Mouse (Mus musculus): Measurements from ENCODE around the gene Exoc6.
A peak's percentile ranks its signal among the peaks of the same experiment; 100 is the strongest.
"Not testable (repeated sequence)": the region's sequence is repeated elsewhere in the genome, so short reads cannot be mapped to it uniquely, and the experiment has no call there.

Exoc6 gene

DNA sequence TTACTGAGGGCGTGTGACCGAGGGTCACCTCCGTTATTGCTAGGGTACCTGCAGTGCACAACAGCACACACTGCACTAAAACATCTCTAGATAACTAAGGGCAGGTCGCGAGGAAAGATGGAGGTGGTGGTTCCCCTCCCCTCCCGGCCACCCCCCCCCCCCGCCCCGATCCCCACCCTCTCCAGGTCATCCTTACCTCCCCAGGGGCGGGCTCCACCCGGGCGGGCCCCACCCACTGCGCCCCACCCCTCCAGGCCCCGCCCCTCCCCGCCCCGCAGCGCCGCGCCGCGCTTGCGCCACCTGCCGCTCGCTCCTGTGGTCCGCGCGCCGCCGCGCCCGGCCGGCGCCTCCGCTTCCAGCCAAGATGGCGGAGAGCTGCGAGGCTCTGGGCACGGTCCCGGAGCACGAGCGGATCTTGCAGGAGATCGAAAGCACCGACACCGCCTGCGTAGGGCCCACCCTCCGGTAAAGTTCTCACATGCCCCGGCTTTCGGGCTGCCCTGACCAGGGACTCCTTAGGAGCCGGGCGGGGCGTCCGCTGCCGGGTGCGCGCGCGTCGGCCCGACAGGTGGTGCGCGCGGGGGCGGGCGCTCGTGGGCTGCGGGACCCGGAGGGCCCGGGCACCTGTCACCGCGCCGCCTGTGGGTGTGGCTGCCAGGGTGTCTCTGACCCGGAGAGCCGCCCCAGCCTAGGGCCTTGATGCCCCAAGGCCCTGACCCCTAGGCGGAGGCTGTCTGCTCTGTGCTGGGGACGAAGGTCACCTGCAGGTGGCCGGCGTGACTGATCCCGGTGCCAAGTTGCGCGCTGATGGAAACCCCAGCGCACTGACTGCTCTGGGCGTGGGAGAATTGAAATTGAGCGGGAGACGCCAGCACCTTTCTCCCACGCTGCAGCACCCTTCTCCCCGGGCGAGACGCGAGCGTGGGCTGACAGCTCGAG, at the start of gene Exoc6:
Gene Exoc6, plus strand, starts transcription at position 318 of the 939 bp plus-strand sequence.
- DNase-seq (ENCODE audit: low read depth), result peak; percentile 89

DNA sequence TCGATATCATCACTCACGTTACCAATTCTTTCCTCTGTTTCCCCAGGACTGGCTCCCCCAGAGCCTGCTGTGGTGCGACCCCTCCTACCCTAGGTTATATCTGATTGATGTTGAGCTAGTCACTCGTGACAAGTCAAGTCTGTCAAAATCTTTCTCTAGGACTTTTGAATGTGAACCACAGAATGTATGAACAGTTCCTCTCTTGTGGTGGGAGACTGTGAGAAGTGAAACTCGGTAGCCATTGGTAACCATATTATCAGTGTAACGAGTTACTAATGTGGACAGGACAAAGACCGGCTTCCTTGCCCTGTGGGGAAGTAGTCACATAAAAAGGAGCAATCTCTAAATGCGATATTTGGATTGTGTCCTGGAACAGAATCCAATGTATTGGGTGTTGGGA, 47.2 kb upstream of the Exoc6 start:
- no peak for DNase-seq (ENCODE audit: low read depth)

DNA sequence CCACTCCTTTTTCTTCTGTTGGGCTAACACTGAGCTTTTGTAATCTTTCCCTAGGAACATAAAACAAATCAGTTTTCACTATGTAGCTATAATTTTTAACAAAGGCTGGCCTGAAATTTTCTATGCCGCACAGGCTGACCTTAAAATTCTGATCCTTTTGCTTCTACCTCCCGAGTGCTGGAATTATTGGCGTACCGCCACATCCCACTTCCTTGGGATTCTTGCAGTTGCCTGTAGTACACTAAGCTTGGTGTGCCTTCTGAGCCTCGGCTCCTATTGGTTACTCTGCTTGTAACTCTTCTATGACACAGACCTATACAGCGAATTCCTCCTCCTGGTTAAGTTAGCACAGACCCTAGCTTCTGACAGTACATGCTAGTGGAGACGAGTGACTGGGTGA, 44.2 kb upstream of the Exoc6 start:
- DNase-seq (ENCODE audit: low read depth), result no peak

DNA sequence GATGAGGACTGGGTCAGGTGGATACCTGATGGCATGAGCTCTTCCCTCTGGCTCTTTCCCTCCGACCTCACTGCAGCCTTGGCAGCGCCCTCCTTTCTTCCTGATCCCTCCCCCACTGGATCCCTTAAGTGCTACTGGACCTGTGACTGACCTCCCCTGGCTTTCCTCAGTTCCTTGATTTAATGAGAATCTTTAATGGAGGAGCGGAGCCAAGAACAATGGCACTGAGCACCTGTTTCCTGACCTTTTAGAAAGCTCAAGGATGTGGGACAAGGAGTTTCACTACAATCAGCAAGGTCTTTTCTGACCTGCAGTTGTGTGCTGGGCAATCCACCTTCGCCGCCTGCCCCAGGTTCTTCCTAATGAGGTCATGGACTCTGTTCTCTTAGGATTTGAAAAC, 43.6 kb upstream of the Exoc6 start:
- no peak for DNase-seq (ENCODE audit: low read depth)

DNA sequence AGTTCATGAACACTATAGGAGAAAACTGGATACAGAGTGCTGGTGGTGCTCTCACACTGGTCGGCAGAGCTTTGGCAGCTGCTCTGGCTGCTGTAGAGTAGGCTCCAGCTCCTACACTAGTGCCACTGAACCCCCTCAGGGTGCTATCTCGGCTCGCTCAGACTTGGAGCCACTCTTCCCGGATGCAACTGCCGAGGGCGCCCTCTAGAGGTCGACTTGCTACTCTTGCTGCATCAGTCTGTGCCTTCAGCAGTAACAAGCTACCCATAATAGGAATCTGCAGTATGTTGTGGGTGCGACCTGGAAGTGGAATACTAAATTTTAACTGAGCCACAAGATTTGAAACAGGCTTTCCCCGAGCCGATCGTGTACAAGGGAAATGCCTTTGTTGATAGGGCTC, 40.5 kb upstream of the Exoc6 start:
- DNase-seq (ENCODE audit: low read depth), result peak; percentile 83

DNA sequence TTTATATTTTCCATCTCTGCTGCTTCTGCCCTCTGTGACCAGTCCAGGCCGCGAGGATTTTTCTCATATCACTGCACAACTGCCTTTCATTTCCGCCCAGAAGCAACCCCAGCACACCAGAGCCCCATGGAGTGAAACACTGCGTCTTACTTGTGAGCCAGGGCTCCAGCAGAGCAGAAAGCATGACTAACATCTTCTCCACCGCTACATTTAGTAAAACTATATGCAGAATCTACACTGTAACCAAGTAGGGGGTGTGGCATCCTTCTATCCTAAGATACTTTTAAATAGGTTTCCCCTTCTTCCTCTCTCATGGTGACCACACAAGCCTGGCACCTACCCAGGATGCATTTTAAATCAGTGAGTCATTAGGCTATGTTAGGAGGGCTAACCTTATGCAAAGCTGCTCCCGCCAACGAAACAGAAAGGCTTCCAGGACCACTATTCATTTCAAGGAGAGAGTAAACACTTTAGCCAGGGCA, 35.4 kb upstream of the Exoc6 start:
- no peak for DNase-seq (ENCODE audit: low read depth)

DNA sequence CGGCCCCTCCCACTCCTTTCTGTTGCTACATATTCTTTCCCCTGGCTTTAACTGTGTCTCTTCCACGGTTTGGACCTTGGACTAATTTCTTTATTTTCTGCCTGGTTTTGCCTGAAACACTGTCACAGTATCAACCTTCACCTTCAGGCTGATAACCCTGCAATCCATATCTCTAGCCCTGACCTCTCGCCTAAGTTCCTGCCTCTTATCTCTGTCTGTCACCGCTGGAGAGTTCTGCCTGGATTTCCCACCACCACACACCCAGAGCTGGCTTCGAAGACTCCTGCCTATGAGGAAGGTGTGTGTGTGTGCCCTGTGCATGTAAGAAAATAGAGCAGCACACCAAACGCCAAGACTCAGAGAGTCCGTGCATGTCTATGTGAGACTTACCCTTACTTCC, 32.8 kb upstream of the Exoc6 start:
- DNase-seq (ENCODE audit: low read depth), result no peak

DNA sequence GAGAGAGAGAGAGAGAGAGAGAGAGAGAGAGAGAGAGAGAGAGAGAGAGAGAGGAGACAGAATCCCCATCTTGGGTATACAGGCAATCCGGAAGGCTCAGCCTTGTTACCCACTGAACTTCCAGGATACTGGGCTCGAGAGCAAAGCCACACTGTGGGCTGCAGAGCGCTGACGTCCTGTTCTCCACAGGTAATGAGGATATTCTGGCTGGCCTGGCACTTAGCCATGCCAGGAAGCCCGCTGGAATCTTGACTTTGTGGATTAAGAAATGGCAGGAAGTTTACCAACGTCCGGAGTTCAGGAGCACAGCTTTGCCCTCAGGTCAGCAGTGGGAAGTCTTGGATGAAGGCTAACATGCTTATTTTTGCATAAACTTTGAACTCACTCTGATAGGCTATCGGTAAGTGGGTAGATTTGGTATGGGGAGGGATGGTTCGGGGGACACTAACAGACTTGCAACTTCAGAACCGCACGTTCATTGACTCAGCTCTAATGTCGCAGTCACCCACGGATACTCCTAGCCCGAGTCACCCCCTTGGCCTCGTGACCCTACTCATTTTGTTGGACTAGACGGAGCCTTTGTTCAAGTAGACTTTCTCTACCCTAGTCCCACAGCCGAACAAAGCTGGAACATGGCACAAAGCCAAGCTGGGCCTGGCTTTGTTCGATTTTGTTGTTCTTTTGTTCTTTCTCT, 29.3 kb upstream of the Exoc6 start:
- no peak for DNase-seq (ENCODE audit: low read depth)

DNA sequence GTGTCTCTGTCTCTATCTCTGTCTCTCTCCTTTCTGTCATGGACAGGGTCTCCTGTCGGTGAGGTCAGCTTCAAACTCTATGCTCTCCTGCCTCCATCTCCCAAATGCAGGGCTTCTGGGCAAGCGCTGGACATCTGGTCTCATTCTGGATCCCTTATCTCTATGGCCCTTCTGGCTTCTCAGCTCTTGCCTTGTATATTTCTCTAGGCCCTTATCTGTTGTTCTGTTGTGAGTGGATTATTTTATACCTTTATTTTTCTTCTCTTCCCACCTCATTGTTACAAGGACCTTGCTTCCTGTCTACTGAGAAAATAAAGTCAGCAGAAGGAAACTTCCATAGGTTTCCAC, 28.8 kb upstream of the Exoc6 start:
- DNase-seq (ENCODE audit: low read depth), result no peak

DNA sequence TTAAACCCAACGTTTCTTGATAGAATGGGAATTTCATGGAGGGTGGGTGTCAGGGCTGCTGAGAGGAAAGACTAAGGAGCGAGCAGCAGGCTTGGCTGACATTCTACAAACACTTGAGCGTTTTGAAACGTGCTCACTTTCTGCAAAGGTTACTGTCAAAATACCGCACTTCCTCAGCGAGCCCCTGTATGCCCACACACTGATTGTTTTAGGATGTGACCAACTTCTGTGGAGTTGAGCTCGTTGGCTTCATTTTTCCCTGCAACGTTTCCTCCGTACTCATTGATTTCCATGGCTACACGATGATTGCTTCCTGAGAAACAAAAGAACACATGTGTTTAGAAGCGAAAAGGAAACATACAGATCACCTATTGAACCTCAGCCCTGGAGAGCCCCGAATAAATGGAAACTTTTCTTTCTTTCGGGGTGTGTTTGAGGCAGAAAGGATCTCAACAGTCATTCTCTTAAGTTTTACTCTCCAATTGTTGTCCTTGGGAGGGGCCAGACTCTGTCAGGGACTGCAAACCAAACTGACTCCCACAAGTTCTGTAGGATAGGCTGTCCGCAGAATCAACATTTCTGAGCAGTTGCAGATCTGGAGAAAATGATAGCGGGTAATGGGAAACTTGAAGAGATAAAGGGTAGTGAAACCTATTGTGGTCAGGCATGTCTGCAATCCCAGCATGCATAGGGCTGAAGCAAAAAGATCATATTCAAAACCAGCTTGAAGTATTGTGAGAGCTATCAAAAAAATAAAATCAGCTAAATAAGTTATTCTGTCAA, 26.7 kb upstream of the Exoc6 start:
- peak; percentile 67 for DNase-seq (ENCODE audit: low read depth)

DNA sequence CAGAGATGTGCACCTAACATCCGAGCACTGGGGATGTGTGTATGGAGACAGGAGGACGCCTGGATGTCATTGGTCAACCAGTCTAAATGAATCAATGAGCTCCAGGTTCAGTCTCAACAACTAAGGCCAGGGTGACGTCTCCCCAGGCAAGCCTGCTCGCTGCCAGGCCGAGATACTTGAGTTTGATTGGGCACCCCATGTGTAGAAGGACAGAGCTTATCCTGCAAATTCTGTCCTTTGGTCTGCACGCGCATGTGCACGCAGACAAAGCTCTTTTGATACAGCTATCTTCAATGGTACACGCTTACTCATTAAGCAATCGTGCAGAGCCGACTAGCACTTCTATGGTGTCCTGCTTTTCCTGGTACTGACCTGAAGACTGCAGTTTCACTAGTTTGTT, 24.3 kb upstream of the Exoc6 start:
- no peak for DNase-seq (ENCODE audit: low read depth)

DNA sequence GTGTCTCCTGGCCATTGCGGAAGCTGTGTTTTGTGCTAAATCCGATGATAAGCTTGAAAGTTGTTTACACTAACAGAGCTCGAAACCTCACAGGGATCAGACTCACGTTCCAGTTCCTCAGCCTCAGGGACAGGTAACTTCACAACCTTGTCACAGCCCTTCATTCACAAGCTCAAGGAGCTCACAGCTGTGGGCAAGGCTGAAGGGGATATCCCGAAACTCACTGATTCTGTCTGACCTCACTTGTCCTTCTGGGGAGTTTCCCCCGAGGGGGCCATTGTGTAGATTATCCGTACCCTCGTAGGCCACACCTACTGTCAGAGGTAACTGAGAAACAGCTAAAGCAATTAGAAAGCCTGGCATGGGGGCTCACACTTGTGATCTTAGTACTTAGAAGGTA, 23.4 kb upstream of the Exoc6 start:
- peak; percentile 81 for DNase-seq (ENCODE audit: low read depth)

DNA sequence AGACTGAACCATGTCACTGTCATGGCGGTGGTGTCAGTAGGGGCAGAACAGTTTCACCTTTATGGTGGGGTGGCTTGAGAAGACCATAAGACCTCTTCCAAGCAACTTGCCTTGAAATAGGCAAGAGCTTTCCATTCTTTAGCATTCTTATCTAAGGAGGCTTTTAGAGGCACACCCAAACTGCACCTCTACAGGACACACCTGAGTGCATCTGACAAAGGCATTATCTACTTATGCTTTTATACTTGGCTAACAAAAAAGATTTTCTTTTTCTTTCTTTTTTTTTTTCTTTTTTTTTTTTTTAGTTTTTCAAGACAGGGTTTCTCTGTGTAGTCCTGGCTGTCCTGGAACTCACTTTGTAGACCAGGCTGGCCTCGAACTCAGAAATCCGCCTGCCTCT, 22.5 kb upstream of the Exoc6 start:
- DNase-seq (ENCODE audit: low read depth), result not testable (repeated sequence)

DNA sequence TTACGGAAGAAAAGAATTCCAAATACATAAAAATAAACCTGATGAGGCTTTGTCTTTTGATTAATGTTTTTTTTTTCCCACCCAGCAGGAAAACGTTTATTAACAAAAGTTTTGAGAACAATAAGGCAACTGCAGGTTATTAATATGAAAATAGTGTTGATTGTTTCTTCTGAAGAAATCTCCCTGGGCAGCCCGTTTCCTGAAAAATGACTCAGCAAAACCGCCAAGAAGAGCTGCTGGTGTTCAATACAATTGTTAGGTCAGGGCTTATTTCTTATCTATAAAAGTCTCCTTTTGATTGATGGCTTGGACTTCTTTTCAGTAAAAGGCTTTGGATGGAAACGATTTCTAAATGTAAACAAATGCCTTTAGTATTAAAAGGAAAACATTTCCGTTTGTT, 21.6 kb upstream of the Exoc6 start:
- no peak for DNase-seq (ENCODE audit: low read depth)

DNA sequence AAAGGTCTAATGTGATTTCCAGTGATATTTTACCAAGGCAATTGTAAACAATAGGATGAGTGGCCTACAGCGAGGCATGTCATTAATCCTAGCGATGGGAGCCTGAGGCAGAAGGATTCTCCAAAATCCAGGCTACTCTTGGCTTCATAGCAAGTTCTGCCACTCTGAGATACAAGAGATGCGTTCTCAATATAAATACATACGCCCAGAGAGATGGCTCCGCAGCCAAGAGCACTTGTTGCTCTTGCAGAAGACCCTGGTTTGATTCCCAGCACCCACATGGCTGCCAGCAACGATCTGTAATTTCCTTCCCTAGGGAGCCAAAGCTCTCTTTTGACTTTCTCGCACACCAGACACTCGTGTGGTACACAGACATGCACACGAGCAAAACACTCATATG, 20.9 kb upstream of the Exoc6 start:
- no peak for DNase-seq (ENCODE audit: low read depth)

DNA sequence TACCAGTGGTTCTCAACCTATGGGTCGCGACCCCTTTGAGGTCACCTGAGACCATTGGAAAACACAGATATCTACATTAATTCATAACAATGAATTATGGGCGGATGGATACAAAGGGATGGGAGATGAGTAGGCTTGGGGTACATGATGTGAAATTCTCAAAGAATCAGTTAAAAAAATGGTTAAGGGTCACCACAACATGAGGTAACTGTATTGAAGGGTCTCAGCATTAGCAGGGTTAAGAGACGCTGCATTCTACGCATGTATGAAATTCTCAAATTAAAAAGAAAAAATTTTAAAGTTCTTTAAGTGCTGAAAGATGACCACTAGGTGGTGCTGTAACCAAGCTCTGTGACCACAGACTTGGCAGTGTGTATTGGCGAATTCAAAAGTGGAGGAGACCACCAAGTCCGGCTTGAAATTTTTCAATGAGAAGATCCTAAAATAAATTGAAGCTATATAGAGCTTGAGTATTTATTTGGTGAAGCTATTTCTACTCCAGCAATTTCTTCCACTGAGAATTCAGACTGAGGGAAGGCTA, 20.2 kb upstream of the Exoc6 start:
- peak; percentile 85 for DNase-seq (ENCODE audit: low read depth)

DNA sequence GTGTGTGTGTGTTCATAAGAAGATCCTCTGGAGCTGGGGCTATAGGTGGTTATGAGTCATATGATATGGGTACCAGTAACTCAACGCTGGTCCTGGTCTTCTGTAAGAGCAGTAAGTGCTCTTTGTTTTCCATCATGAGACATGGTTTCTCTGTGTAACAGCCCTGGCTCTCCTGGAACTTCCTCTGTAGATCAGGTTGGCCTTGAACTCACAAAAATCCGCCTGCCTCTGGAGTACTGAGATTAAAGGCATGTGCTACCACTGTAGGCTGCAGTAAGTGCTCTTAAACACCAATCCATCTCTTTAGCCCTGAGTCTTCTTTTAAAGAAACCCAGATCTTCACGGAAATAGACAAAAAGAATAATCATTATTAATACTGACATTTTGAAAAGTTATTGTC, 19.6 kb upstream of the Exoc6 start:
- DNase-seq (ENCODE audit: low read depth), result no peak

DNA sequence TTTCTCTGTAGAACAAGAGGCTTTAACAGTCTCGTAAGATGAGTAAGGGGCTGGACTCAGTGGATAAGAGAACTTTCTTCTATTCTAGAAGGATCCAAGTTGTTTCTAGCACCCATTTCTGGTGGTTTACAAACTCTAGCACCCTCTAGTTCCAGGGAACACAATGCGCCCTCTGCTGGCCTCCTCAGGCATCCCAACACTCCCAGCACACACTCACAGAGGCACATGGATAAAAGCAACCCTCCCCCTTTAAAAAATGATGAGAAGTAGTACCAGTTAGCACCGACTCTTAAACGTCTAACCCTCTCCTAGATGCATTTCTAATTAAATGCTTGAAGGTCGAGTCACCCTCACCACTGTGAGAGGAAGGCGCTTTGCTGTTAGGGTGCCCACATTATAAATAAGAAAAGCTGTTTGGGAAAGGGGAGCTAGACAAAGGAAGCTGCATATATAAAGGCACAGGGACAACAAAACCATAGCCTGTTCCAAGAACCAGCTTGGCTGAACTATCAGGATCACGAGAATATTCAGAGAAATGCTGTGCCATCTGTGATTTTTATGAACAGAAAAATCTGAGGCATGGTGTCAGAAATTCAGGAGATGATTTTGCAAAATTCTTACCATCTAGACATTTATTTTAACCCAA, 18.9 kb upstream of the Exoc6 start:
- DNase-seq (ENCODE audit: low read depth), result peak; percentile 69

DNA sequence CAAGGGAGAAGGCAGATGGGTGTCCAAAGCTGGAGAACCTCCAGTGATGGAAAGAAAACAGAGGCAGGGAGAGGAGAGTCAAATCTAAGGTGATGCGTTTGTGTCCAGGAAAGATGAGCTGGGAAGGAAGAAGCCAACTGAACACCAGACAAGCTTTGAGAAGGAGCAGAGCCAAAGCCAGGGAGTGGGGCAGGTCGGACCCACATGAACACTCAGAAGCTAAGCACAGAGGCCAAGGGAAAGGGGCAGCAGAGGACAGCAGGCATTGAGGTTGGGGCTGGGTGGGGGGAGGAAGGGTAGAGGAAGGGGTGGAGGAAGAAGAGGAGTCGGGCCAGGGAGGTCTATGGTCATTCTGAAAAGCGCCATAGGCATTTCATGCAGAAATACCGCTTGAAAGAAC, 17.0 kb upstream of the Exoc6 start:
- DNase-seq (ENCODE audit: low read depth), result no peak

DNA sequence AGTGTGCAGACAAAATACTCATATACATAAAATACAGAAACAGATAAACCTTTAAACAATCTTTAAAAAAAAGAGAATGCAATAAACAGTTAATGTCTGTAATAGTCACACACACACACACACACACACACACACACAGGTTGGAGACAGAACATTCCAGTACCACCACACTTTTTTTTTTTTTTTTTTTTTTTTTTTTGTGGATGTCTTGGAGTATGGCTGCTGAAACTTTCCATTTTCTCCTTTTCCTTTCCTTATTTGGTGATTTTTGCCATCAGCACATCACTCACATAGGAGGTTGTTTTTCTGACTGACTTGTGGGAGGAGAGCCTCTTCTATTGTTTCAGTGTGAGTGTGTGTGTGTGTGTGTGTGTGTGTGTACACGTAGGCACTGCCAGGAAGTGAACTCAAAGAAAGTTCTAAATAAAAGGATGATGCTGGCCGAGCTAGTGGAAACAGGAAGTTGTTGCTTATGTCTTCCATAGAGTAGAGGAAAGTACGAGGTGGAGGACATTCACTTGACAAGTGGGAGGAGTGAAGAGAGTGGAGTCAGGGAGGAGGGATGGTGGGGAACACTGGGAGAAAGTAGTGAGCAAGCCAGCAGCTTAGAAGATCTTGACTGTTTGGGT, 15.4 kb upstream of the Exoc6 start:
- peak; percentile 58 for DNase-seq (ENCODE audit: low read depth)

DNA sequence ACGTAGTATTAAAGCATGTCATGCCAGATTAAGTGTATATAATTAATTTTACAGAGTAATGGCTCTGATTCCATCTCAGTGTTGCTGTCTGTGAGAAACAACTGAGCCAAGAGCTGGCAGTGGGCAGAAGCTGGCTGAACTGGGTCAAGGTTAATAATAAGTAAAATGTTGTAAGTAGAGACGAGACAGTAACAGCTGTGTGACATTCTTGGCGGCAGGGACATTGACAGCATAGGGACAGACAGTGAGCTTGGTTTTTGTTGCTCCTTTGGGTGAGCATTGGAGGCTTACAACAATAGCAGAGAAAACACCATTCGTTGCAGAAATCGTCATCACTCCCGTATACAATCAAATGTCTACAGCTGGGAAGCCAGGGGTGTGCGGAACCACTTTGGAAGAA, 13.8 kb upstream of the Exoc6 start:
- DNase-seq (ENCODE audit: low read depth), result no peak
